Mouse (Mus musculus): ENCODE measurements around the gene Rgs10.

GRCm38 (mm10) chr7:128417930-128418779, at the start of gene Rgs10:
- TF ChIP-seq POLR2A (IDR thresholded peaks at IDR 0.05; ENCODE audit: borderline replicate concordance, extremely low read depth, insufficient read depth, insufficient read length, poor library complexity, severe bottlenecking): no peak
- TF ChIP-seq CTCF (IDR thresholded peaks at IDR 0.05; ENCODE audit: borderline replicate concordance, extremely low read depth, insufficient read depth, insufficient read length): no peak
